Mouse (Mus musculus) liver, adult (tissue): ENCODE data around the gene BC029722.

ENCODE experiments used
- GATA4 ChIP-seq: IDR thresholded peaks from 2 replicates; pipeline ENCODE4 v1.6.1; 2014; ENCODE audit warnings: mild to moderate bottlenecking, low read length; ENCODE audit not compliant: insufficient replicate concordance

Gene BC029722

GRCm38 (mm10) chr2:155776824-155777687, 42.2 kb downstream of the BC029722 start:
- no peak for TF ChIP-seq GATA4

GRCm38 (mm10) chr2:155775685-155776263, 43.5 kb downstream of the BC029722 start:
- TF ChIP-seq GATA4 = no peak

- no peak for TF ChIP-seq GATA4
Observed at GRCm38 (mm10) chr2:155774927-155775684, 44.1 kb downstream of the BC029722 start, which contains the start of gene Mmp24. Gene Mmp24, plus strand, starts transcription at chr2:155775342.

- TF ChIP-seq GATA4 = no peak
Observed at GRCm38 (mm10) chr2:155774261-155774926, 44.8 kb downstream of the BC029722 start.

GRCm38 (mm10) chr2:155773664-155774063, 45.6 kb downstream of the BC029722 start:
- TF ChIP-seq GATA4 = no peak
